Mouse (Mus musculus): ENCODE data around the gene Coq8a.

Coq8a gene

DNA sequence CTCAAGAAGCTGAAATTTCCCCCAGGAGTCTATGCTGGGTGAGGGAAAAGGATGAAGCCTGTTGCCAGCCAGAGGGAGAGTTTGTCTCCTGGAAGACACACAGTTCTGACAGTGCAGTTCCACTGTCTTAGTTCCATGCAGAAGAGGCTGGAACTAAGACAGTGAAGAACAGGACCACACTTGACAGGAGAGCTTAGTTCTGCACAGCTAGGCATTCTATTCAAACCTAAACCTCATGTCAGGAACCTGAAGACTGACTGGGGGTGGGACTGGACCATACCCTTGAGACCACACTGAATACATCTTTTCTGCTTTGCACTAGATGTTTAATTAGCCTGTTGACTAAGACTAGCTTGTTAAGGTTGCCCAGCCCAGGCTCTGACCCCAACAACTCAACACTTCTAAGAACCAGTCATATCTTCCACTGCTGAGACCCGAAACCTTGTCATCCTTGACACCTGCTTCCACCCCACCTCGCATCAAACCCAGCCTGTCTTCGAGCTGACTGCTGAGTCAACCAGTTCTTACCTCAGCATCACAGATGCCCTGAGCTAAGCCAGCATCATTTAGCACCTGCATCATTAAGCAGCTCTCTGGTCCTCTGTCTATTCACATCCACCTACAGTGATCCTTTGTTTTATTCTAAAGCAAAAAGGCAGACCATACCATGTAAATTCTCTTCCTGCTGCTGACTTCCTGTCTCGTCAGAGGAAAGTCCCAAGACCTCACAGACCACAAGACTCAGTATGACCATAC is at the start of gene Coq8a:
Coq8a (minus strand) TSS at position 644 of the 756 bp plus-strand sequence.
- DNase-seq (ENCODE audit: low read depth) = no peak

DNA sequence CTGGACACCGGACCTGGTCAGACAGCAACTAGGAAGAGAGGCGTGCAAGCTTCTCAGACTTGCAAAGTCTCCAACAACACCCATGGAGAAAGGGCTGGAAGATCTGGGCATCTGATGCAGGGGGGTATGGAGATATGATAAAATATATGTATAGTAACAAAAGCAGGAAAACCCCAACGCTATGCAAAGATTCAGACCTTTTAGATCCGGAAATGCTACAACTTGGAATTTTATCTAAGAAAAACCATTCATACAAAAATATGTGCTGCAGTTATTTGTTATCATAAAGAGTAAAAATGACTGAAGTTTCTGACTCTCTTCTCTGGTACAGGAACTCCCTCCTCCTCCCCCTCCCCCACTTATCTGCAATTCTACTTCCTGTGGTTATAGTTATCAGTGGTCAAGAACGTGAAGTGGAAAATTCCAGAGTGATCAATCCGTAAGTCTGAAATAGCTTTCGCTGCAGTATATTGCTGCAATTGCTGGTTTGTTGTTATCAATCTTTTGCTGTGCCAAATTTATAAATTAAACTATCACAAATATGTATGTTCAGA is 49.3 kb upstream of the Coq8a start:
- DNase-seq (ENCODE audit: low read depth) = no peak

DNA sequence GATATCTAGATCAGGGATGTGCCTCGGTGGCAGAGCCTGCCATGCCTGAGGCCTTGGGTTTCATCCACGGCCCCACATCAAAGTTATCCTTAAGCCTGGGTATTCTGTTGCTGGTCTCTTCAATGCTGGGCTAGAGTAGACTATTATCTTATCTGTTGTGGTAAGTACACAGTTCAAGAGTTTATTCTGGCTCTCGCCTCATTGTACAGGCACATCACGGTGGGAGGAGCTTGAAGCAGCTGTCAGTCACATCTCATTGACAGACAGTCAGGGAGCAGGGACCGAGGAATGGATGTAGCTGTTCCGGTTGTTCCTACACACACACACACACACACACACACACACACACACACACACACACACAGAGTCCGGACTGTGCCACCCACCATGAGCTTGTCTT is 48.5 kb upstream of the Coq8a start:
- no peak for DNase-seq (ENCODE audit: low read depth)

DNA sequence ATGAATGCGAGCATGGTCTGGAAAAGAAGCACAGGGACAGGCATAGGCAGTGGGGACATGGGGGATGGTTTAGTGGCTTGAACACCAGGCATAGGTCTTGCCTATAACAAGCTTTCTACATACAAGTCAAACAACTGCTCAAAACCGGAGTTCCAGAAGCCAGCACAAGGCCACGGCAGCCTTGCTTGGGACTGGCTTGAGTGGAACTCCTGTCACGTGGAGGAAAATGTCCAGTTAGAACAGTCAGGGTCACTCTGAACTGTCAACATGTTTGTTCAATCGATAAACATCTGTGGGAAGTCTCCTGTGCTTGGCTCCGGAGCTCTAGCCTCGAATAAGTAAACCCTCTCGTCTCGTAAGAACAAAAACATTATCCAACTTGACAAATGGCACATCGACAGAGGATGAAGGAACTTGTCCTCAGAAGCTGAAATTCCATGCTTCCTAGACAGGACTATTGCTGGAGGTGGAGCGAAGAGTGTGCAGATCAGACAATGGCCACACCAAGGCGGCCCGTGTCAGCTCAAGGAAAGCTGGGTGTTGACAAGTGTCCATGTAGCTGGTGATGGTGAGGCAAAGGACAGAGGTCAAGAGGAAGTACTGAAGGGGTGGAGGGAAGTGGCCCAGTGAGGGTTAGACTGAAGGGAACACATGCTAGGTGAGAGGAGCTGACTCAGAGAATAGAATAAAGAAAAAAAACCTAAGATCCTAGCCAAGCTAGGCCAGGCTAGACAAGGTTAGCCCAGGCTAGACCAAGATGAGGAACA is 46.5 kb upstream of the Coq8a start:
- no peak for DNase-seq (ENCODE audit: low read depth)

DNA sequence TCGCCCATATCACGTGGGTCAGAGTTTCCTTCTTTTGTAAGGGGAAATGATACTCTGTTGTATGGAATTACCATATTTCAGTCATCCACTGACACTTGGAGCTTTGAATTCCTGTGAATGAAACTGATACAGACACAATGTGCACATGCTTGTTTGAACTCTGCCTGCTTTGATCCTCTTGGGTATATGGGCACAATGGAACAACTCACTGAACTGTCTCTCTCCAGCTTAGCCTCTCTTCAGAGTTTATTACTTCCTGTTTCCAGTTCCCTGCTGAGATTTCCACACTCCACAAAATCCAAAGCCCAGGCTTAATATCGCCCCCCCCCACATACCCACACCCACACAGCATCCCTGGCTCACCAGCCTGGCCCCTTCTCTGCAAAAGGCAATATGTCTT is 32.3 kb upstream of the Coq8a start:
- no peak for DNase-seq (ENCODE audit: low read depth)

DNA sequence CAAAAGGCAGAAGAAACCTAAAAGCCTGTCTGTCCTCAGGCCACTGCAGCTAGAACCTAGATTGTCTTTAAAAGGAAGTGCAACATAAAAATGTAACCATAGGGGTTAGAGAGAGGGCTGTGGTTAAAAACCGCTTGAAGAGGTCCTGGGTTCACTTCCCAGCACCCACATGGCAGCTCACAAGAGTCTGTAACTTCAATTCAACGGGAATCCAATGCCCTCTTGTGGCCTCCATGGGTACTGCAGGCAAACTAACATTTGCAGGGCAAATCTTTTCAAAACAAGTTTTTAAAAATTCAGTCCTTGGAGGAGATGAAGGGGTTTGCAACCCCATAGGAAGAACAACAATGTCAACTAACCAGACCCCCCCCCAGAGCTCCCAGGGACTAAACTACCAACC is 31.2 kb upstream of the Coq8a start:
- DNase-seq (ENCODE audit: low read depth) = no peak

DNA sequence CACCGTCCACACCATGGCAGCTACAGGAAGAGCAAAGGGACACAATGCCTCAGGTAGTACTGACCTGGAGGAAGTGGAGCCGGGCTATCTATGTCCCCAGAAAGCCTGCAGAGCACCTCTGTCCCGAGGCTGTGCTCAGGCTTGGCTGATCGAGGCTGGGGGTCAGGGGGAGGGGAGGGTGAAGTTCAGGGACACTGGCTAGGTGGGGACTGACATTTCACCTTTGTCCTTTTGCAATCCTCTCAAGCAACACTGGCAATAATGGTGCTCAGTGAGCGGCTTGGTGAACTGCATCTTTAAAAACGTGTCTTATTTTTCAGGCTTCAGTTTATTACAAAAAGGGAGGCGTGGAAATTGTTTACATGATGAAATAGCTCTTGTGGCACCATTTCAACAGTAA is 30.5 kb upstream of the Coq8a start:
- no peak for DNase-seq (ENCODE audit: low read depth)

DNA sequence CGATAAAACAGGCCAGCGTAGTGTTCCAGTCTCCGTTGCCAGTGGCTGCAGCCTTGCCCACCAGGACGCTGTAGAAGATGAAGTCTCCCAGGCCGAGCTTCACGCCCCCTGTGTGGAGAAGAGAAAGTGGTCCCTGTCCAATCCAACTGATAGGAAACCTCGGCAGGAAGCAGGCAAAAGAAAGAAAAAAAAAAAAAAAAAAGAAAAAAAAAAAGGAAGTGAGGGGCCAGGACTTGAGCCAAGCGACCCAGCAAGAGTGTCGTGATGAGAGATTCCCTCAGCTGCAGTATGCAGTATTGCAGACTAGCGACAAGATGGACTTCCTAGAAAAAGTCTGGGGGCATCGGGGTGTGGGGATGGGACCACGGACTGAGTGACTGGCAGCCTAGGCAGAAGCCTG is 29.5 kb upstream of the Coq8a start:
- no peak for DNase-seq (ENCODE audit: low read depth)

DNA sequence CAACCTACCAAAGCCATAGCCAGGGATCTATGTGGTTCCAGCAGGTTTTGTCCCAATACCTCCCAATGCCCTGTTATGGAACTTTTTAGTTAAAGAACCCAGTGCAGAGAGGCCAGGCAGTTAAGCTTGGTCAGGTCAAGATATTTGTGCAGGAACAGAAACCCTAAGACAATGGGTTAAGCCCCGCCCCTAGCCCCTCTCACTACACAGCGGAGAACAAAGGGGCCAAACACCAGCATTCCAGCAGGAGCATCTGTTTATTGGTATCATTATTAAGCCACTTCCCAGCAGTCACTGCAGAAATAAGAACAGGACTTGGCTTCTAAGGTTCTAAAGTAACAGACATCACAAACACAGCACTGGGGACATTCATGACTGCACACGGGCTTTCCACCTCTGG is 27.4 kb upstream of the Coq8a start:
- no peak for DNase-seq (ENCODE audit: low read depth)

DNA sequence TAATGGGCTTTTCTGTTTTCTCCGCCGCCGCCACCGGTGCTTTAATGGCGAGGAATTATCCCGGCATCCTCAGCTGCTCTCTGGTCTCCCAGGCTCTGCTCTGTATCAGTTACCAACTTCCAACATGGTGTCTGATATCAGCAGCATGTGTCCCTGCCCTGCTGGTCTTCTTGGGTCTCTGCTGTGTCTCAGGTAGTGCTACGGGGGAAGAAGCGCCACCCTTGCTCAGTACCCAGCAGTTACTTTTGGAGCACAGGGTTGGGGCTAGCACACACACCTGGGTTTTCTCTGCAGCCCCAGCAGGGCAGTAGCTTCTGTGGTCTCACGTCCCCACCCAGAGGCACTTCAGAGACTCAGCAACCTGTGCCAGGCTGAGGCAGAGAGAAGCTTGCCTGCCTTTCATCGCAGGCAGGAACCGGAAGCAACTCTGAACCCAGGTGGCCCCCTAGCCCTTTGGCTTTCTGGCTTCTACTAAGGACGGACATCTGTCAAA is 26.9 kb upstream of the Coq8a start:
- DNase-seq (ENCODE audit: low read depth) = no peak

DNA sequence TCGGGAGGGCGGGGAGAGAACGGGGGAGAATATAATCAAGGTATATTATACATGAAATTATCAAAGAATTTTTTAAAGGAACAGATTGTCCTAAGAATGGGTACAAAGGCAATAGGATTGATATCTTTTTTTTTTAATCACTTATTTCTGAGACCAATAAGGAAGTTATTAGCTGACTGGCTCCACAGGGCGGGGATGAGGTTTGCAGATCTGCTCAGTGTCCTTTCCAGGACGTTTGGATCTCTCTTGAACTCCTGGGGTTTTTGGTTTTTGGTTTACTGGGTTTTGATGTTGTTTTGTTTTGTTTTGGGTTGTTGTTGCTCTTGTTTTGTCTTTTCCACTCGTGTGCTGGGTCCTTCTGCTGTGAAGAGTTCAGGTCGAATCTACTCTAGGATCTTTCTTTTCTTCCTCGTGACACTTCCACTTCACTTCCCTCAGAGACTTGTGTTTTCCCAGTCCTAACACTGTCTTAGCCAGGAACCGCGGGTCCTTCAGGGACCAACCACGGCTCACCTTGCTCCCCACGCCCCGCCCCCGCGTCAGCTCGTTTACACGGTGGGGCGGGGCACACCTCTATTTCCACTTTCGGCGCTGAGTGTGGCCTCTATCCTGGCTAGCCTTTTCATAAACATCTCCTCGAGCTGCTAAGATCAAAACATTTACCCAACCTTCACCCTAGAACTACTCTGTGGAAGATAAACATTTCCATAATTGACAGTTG is 26.3 kb upstream of the Coq8a start:
- DNase-seq (ENCODE audit: low read depth) = peak; percentile 67

DNA sequence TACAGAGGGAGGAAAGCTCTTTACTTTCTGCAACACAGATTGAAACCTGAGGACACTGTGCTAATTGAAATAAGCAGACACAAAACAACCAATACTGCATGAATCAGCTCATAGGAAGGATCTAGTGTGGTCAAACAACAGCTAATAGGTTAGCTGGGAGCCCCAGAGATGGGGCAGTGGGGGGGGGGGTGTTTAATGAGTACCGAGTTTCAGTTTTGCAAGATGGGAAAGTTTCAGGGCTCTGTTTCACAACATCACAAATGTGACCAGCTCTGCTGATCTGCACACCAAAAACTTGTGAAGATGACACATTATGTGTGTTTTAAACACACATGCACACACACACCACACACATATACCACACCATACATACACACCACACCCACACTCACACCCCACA is 22.6 kb upstream of the Coq8a start:
- no peak for DNase-seq (ENCODE audit: low read depth)

DNA sequence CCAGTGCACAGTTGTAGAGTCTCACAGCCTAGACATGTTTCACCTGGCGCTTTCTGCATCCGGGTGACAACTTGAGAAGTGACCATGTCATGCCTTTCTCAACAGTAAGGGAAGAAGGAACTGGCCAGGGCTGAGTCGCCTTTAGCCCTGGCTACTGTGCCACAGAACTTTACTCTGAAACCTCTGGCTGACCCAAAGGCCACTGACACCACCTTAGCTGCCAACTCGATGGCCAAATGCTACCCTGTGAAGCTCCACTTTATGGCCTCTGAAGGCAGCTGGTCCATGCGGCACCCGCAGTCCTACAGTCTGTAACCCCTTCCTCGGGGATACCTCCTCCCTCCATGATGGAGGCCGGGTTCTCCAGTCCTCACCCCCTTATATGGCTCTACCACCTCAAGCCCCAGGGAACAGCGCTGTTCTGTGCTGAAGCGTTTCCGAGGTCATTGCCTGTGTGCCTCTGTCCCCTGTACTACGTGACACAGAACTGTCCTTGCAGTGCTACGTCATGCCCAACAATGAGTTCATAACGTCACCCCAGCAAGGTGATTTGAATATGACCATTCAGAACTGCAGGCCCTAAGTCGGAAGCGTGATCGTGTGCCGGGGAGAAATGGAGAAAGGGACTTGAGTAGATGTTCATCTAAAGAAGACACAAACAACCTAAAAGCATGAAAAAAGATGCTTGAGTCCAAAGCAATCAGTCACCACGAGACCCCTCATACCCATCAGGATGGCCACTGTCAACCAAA is 21.6 kb upstream of the Coq8a start:
- DNase-seq (ENCODE audit: low read depth) = no peak

DNA sequence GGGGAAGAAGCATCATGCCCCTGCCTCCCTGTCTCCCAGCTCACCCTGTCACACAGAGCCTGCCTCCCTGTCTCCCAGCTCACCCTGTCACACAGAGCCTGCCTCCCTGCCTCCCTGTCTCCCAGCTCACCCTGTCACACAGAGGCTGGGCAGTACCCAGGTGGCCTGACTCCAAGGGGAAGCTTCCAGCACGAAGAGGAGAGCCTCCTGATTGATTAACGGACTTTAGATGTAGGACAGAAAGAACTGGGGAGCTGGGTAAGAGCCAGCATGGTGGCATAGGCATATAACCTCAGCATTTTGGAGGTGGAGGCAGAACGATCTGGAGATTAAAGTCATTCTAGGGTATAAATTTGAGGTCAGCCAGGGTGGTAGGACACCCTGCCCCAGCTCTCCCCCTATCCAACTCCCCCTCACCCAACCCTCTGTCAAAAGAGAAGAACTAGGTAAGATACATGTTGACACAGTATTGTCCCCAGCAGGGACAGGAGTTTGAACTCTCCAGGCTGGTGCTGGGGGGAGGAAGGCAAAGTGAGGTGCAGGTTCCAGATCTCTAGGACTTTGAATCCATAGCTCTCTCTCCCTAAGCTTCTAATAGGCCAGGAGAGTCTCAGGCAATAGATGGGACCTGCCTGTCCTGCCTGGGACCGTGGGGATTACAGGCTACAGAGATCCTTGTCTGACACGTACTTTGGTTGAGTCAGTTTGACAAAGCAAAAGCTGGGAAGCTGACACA is 17.3 kb upstream of the Coq8a start:
- no peak for DNase-seq (ENCODE audit: low read depth)

DNA sequence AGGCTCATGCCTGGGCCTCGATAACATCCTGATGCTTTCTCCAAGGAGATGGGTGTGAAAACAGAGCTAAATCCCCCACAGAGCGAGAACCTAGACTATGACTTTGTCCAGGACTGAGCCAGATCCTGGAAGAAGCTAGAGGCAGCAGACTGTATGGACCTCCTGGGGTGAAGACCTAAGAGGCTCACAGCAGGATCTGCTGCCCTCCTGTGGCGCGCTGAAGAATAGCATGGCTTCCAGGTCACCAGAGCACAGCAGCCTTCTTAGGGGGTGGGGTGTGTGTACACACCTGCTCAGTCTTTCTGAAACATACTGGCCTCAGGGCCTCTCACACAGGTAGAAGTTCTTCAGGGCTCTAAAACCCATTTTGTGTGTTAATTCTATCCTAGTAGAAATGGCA is 15.6 kb upstream of the Coq8a start:
- peak; percentile 50 for DNase-seq (ENCODE audit: low read depth)

DNA sequence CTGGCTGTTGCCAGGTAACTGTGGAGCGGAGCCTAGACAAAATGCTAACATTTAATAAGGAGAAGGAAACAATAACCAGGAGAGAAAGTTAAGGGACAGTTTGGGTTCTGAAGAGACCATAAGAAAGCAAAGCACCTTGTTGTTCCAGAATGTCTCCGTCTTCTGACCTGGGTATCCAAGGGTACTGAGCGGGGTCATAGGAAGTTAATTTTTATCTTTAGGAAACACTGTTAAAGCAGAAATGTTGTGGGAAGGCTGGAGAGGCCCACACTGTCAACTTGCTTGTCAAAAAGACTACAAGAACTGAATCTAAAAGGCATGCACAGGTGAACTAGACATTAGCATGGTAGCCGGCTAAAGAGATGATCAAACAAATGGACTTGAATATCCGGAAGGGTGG is 13.5 kb upstream of the Coq8a start:
- no peak for DNase-seq (ENCODE audit: low read depth)

DNA sequence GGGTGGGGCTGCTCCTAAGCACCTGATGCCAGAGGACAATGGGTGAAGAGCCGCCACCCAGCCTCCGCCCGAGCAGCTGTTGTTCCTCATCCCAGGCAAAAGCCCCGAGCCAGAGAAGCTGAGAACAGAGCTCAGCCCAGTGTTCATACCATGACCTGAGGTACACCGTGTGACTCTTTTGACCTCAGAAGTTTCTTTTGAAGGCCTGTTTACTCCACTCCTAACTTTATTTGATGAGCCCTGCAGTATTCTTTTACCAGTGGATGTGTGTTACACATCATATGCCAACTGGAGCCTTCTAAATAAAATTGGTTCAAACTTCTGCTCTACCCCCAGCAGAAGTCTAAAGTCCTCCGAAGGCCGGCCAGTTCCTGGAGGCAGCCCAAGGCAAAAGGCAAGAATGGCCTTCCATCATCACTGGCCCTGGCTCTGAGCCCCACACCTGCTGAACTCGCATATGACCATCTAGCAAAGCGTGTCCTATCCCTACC is 11.4 kb upstream of the Coq8a start:
- DNase-seq (ENCODE audit: low read depth) = no peak

DNA sequence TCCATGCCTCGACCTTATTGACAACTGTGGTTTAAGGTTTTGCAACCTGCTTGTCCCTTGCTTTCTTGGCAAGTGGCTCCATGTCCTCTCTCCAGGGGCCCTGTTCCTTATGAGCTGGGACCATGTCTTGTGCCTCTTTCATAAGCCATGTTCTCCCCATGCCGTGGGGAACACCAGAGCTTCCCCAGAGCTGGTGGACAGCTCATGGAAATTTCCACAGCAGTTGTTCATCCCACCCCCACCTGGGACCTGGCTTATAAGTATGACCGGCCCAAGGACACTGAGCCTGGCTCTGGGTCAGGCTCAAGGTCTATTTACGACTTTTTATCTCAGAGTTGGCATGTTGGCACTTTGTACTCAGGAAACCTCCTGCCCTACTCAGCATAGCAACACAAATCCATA is 10.6 kb upstream of the Coq8a start:
- no peak for DNase-seq (ENCODE audit: low read depth)

DNA sequence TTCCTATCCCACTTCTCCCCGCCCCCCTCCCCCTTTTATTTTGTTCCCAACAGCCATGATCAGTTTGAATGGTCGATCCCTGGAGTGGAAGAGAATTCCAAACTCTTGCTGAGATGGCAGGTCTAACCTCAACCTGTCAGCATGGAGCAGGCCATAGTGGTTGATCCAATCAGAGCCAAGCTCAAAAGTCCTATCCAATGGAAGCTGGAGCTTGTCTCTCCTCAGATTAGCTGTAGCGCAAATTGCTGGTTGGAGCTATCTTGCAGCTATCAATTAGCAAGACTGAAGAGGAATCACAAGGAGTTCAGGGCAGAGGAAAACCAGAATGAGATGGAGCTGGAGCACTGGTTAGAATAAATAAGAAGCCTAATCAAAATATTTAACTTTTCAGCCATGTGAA is 9.0 kb upstream of the Coq8a start:
- DNase-seq (ENCODE audit: low read depth) = no peak

DNA sequence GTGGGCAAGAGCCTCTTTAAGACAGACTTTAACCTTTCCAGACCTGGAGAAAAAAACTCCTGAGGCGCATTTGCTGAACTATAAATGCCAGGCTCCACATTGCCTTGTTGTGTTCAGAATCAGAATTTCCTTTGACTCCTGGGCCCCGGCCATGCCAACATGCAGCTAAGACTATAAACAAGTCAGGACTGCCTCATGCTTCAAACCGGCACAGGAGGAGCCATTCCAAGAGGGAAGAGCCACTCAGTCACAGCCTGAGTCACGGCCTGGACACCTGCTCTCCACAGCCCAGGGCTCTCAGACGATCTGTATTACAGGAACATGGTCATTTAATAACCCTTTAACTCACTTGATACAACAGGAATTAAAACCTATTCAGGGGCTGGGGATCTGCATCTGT is 1.3 kb upstream of the Coq8a start:
- DNase-seq (ENCODE audit: low read depth) = no peak

DNA sequence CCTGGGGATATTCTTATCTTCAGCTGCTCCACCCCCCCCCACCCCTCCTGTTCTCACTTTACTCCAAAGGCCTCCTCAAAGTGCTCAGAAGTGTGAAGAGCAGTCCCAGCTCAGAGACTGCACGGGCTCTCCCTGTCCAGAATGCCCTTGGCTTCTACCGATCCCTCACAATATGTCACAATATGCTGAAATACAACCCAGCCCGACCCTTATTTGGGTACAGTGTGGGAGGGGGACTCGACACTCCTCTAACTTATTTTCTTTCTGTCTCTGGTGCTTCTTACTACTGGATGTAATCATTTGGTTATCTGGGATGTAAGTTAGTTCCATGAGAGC is 281 bp upstream of the Coq8a start:
- DNase-seq (ENCODE audit: low read depth) = no peak
